Mouse (Mus musculus) myocyte (in vitro differentiated cells): Measurements from ENCODE around the gene Duxbl3. TPM values are rescaled to one million over a fixed set of nuclear protein-coding genes. Genes with fewer than 3 reads are reported as not detected.

Experiments
- polyA plus RNA-seq: library from polyadenylated mRNA; unstranded; fragments of >200 nt; fragmentation: generic; extraction: Trizol; gene quantifications from one replicate; pipeline ENCODE4 v1.2.1, GENCODE M21; 2012; ENCODE audit warnings: missing spikeins

Gene Duxbl3
- polyA plus RNA-seq, 1 experiment = 0.74 TPM

Other genes starting within 250 kb of the Duxbl3 start
- 0.61 TPM for gene Gm9780, start 215.3 kb upstream of the Duxbl3 start, polyA plus RNA-seq
- 4.2 TPM for gene Tmem254c, start 190.6 kb upstream of the Duxbl3 start, polyA plus RNA-seq
- gene Cphx2, start 176.4 kb upstream of the Duxbl3 start, polyA plus RNA-seq = not detected
- 0.23 TPM for gene Cphx3, start 175.7 kb upstream of the Duxbl3 start, polyA plus RNA-seq
- gene Duxbl2, start 139.6 kb upstream of the Duxbl3 start, polyA plus RNA-seq = 0.22 TPM
- 1.6 TPM for gene Plac9b, start 75.5 kb upstream of the Duxbl3 start, polyA plus RNA-seq
- gene Tmem254b, start 50.9 kb upstream of the Duxbl3 start, polyA plus RNA-seq = 9.6 TPM